Mouse (Mus musculus) skeletal muscle tissue, adult 2 months (tissue): Measurements from ENCODE around the gene Odf3b.

ENCODE experiments used
- DNase-seq: peaks from one replicate; pipeline ENCODE4 v3.0.0-alpha.2; 2012; ENCODE audit warnings: low read depth, low spot score

Odf3b gene

DNA sequence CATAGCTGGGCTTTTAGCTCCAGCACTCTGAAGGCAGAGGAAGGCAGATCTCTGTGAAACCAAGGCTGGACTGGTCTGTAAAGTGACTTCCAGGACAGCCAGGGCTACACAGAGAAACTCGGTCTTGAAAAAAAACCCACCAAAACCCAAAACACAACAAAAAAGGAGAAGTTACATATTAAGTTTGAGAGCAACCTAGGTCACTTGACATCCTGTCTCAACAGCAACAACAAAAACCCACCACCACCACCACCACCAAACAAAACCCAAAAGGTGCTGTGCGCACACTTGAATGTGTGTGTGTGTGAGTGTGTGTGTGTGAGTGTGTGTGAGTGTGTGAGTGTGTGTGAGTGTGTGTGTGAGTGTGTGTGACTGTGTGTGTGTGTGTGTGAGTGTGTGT lies 39.4 kb downstream of the Odf3b start:
- DNase-seq, result no peak

DNA sequence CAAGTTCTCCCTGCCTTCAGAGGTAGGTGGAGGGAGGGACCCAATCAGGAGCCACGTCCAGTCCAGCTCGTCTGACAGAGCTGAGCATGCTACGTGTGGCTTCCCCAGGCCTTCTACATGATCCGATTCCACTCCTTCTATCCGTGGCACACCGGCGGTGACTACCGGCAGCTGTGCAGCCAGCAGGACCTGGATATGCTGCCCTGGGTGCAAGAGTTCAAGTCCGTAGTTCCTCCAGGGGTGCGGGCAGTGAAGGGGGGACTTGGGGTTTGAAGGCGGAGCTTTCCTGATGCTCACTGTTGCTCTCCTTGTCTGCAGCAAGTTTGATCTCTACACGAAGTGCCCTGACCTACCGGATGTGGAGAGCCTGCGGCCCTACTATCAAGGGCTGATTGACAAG lies 42.7 kb downstream of the Odf3b start:
- no peak for DNase-seq

DNA sequence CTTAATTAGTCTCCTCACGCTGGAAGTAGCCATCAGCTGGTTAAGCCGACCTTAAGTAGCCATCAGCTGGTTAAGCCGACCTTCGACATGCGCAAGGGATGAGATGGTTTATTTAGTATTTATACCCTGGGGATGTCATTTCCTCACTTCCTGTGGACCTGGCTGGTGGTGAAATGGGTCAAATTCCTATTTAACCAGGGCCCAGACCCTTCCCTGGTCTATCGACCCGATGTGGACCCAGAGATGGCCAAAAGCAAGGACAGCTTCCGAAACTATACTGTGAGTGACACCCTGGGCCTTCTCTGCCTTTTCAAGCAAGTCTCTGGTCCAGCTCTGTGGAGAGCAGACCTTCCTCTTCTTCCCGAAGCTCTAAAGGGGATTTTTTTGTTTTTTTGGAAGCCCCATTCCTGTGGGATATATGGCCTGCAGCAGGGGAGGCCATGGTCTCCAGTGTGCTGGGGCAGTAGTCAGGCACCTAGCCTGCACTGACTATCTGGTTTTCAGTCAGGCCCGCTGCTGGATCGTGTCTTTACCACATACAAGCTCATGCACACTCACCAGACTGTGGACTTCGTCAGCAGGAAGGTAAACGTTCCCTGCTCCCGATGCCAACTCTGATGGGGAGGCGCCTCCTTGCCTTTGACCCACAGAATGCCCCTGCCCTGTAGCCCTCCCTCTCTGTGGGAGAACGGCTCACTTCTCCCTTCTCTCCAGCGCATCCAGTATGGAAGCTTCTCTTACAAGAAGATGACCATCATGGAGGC lies 44.1 kb downstream of the Odf3b start:
- DNase-seq, result no peak

DNA sequence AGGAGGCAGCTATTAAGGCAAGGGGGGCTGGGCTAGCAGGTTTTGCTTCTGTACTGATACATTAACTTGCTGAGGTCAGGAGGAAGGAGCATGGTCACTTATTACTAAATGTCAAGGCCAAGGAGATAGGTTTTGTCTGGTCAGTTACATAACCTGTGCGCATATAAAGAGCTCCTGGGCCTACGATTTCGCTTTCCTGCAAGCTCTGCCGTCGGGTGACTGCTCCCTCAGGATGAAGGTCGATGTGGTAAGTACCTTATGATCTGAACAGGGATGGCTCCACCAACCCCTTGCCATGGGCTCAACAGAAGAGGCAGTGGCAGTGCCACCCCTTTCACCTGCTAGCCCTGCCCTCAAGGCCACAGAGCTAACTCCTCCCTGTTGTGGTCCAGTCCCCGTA lies 44.8 kb downstream of the Odf3b start, which contains the start of gene Miox:
Gene Miox (plus strand): TSS at position 128 of the 400 bp plus-strand sequence.
- DNase-seq, result no peak
